Mouse (Mus musculus): ENCODE results near the gene Atxn10.
"Not testable (repeated sequence)": the region's sequence is repeated elsewhere in the genome, so short reads cannot be mapped to it uniquely, and the experiment has no call there.

Gene Atxn10

DNA sequence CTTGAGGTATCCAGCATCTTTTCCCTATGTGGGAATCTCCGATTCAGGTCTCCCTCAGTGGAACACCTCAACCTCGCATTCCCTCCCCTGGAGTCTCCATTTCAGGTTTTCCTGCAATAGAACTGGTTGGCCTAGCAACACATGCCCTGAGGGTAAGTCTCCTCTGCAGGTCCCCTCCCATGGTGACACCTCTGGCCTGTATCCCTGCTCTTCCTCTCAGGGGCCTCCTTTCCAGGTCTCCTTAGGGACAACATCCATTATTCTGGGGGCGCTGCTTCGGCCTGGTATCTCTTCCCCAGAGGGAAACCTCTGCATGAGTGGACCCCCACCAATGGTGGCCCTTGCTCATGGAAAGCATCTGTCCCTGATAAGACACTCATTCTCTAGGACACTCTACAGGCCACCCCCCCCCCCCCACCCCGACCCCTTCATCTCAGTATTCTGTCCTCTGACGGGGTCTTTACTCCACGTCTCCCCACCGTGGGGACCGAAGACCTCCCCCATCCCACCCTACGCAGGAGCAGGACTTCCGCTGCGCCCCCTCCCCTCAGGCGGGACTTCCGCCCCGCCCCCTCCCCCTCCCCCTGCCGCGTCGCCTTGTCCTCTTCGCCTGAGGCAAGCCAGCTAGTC lies at the start of gene Atxn10:
Gene Atxn10, plus strand, starts transcription at position 575 of the 630 bp plus-strand sequence.
- DNase-seq = no peak

DNA sequence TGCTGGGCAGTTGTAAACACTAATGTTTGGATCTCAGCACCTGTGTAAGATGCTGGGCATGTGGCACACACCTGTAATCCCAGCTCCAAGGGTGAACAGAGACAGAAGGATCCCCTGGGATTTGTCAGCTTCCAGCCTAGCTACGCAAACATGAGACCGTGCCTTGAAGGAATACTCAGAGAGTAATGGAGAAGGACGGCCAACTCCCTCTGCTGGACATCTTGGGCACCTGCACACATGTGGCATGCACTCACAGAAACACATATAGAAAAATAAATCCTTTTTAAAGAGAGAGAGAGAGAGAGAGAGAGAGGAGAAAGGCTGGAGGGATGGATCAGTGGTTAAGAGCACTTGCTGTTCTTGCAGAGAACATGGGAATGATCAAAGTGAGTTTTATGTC lies 41.4 kb upstream of the Atxn10 start:
- no peak for DNase-seq

DNA sequence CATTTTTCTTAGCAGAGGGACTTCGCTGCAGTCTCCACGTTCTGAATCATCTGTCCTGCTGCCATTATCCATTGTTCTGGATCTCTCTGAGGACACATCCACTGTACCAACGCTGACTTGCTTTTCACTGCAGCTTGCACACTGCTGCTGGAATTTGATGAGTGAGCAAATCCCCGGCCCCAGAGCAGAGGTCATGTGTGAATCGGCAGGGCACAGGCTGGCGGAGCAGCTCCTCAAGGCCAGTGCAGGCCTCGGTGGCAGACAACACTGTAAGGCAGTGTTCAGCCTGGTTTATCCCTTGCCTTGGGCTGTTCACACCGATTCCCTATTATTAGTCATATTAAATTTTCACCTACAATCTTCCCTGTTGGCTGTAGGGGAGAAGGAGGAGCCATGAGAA lies 40.5 kb upstream of the Atxn10 start:
- peak; percentile 61 to 82 for DNase-seq

DNA sequence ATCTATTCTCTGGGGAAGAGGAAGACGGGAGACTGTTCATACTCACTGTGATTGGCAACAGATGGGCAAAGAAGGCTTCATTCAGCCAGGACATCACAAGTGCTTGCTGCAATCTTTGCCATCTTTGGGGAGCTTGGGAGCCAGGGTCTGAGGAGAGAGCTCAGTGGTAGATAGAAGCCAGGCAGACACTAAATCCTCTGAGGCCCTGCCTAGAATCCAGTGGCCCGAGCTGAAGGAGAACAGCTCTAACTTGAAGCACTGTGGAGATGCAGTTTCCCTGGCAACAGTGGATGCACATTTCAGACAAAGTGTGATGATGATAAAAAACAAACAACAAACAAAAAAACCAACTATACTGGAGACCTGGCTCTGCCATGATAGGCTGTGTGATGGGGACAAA lies 40.1 kb upstream of the Atxn10 start:
- no peak for DNase-seq

DNA sequence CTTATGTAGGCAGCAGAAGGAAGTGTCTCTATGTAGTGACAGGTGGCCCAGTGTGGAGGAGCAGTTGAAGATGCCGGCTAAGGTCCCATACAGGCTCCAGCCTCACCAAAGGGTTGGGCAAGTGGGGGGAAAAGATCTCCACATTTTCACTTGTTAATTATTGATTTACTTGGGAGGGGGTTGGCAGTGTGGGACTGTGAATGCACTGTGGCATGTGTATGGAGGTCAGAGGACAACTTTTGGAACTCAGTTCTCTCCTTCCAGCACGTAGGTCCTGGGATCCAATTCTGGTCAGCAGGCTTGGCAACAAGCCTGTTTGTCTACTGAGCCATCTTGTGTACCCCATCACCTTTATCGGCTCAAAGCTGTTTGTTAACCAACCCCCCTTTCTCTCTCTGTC lies 39.5 kb upstream of the Atxn10 start:
- peak in 1 of 2 experiments; percentile 27 for DNase-seq

DNA sequence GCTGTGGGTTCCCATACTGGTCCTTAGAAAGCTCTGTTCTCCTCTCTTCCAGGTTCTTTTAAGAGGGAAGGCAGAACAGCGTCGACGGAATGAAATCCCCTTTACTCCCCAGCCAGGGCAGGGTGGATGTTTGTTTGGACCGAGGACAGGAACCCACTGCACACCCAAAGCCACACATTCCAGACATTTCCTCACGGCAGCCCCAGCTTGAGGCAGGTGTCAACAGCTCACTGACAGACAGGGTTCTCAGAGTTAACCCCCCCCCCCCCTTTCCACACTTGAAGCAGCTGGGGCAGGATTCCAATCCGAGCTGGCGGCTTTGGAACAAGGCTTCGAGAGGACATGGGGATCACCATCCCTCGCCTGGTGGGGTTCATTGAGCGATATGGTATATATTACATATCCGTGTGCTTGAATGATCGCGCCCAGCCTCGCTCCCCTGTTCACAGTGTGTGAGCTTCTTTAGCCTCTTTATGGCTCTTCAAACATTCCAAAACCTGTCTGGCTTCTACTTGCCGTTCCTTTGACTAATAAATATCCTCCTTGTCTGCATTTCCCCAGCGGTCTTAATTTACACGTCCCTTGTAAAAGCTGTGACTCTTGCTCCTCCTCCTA lies 37.8 kb upstream of the Atxn10 start:
- DNase-seq = peak in 1 of 2 experiments; percentile 41

DNA sequence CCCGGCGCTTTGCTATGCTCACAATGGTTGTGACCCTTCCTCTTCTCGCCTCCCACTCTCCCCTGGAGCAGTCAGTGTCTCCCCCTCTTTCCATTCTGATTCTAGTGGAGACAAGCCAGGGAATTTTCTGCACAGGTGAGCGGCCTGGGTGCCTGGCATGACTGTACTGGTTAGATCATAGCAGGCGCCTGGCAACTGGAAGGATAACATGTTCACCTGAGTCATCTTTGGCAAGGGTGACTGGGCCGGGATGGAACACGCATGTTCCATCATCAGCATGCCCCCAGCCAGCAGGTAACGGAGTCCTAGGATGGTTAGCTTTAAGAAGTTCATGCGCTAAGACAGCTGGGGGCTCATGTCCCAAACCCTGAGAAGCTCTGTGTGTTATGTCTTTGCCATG lies 37.1 kb upstream of the Atxn10 start:
- peak in 1 of 2 experiments; percentile 38 for DNase-seq

DNA sequence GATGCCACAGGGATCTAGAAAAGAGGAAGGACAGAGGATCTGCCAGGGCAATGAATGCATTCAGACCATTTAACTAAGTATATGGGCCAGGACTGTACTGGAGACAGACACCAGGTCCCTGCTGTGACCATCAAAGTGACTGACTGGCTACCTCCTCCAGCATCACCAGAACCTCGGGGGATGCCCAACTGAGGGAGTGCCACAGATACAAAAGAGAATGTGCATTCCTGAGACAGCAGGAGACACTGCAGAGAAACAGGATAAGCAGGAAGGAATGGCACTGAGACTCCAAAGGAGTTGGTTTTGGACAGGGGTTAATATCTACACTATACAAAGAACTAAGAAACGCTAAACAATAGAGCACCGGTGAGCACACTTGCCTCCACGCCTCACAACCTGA lies 32.8 kb upstream of the Atxn10 start:
- no peak for DNase-seq

DNA sequence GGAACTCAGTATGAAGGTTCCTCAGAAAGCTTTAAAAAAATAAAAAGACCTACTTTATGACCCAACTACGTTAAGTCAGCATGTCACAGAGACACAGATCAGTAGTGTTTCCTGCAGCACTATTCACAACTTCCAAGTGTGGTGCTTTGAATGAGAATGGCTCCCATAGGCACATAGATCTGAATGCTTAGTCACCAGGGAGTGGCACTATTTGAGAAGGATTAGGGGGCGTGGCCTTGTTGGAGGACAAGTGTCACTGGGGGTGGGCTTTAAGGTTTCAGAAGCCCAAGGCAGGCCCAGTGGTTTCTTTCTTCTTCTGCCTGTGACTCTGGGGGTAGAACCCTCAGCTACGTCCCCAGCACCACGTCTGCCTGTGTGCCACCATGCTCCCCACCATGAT lies 32.1 kb upstream of the Atxn10 start:
- no peak for DNase-seq

DNA sequence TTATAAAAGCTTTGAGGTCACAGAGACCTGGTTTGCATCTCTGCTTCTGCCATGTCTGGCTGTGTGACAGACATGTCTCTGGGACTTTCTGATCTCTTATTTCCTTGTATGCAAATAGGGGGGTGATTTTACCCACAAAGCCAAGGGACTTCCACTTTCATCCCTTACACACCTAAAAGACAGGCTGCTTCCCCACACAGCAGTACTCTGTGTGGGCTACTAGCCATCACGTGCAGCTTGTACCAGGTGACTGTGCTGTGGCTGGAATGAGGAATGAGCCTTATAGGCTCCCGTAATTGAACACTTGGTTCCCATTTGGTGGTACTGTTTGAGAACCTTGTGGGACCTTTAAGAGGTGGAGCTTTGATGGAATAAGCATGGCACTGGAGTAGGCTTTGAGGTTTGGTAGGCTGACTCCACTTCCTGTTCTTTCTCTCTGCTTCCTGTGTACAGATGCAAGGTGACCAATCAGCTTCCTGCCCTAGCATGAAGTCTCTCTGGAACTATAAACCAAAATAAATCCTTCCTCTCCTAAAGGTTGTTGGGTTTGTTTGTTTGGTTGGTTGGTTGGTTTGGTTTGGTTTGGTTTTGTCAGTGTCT lies 28.9 kb upstream of the Atxn10 start:
- DNase-seq = no peak

DNA sequence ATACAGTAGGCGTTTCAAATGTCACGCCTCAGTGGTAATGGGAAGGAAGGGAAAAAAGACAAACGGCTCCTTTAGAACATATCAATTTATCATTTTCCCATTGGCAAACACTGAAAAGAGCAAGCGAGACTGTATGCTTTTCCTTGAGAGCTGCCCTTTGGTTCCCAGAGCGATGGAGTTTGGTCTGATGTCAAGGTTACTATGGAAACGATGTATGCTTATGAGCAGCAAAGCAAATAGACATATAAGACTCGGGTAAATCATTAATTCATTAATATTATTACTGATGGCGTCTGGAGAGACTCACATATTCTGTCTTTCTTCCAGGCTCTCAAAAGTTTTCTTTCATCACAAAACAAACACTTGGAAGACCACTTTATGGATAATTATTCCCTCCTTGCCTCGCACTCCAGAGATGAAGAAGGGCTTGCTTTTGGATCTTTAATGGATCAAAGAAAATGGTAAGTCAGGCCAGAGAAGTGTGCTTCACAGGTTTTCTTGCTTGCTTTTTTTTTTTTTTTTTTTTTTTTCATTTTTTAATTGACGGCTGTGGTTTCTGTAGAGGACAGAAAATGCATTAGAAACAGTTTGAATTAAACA lies 24.9 kb upstream of the Atxn10 start:
- DNase-seq = no peak

DNA sequence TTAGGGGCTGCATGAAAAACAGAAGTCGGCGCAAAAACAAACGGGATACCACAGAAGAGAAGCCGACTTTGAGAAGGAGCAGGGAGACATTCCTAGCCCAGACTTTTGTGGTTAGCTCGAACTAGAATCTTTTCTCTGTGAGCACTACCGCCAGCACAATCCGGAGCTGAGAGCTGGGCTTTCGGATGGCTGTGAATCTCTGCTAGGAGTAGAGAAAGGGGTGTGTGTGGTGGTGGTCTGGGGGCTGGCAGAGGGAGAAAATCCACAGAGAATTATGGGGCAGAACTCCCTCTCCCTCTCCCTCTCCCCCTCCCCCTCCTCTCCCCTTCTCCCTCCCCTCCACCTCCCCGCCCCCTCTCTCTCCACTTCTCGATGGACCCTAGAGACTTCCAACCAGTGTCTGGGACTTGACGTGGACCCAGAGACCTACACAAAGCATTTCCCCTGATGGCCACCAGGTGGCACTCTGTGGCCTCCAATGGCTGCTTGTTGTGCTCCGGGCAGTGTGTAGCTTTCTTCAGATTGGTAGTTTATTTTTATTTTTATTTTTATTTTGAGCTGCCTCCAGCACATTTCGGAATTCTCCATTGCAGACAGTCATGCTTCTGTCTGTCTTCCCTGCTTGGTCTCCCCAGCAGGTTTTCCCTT lies 20.5 kb upstream of the Atxn10 start:
- peak; percentile 72 to 84 for DNase-seq

DNA sequence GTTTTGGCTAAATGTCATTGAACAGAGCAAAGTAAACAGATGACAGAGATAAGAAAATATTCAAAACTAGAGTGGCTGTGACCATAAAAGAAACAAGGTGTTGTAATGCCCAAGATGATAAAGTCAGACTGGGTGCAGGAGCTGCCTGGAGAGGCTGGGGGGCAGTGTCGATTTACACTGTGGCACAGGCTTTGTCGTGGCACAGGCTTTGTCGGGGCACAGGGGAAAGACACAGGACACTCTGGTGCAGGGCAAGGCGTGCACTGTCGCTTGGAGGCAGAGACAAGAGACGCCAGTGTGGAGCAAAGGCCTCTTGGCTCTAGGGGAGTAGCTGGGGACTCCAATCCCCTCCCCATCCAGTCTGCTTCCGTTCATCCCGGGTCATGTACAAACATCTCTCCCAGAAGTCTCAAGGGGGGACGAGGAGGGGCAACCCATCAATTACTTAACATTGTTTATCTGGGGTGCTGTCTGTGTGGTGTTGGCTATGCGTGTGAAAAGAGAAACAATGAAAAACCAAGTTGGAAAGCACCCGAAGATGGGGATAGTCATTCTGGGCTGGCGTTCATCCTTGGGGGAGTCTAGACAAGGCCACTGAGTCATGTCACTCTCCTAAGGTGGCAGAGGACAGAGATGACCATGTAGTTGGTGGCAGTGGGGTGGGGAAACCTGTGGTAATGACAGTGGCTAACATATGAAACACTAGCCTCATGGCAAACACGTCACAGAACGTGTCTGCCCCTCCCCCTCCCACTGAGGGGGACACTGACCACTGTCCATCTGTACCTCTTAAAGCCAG lies 19.5 kb upstream of the Atxn10 start:
- no peak for DNase-seq

DNA sequence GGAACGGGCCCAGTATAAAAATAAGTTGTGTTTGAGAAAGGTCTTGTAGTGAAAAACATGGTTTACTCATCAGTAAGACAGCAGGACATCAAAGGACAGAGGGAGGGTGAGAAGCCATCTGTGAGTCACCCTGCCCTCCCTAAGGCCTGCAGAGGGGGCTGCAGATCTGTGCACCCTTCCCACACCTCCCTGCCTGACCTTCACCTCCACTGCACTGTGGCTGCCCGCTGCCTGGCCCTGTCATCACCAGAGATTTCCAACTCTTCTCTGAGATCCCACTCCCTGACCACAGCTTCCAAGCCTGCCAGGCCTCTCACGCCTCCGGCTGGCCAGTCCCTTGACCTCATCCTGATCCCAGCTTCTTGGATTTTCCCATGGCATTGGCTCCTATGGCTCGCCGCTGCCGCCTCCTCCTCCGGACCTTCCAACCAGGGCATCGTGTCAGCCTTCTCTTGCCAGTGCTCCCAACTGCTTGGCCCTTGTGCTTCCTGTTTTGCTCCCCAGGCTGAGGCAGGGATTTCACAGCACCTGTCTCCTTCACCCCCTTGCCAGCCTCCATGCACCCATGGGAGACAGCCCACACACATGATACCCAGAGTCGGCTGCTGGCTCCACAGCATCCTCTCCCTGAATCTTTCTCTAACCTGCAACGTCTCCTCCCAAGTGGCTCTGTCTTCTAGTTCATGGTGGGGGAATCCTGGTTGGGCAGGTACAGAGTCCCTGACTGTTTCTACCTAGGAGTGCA lies 15.9 kb upstream of the Atxn10 start:
- DNase-seq = no peak

DNA sequence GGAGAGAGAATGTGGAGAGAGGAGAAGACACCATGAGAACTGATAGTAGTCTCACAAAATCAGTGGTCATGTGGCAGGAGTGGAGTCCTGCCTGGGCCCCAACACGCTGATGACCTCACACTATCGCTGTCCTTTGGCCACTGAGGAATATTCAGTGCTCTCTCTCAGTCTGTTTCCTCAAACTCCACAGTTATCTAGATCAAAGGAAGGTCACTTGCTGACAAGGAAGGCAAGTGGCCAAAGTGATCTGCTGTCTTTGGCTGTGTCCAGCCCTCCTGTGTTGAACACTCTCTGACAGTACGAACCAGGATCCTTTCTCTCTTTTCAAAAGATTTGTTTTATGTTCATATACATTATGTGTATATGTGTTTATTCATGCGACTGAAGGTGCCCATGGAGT lies 12.8 kb upstream of the Atxn10 start:
- DNase-seq = no peak

DNA sequence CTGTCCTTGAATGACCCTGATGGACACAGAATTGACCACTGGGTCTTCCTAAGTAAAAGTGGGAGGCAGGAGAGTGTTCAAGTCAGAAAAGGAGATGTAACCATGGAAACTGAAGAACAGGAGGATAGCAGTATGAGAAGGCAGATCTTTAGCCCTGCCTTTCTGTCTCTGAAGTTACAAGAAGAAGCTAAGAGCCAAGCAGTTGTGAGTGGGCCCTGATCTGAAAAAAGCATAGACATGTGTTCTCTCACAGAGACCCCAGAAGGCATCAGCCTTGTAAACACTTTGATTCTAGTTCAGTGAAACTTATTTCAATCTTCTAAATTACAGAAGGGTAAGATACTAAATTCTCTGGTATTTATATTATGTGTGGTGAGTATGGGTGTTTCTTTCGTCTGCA lies 11.6 kb upstream of the Atxn10 start:
- no peak for DNase-seq

DNA sequence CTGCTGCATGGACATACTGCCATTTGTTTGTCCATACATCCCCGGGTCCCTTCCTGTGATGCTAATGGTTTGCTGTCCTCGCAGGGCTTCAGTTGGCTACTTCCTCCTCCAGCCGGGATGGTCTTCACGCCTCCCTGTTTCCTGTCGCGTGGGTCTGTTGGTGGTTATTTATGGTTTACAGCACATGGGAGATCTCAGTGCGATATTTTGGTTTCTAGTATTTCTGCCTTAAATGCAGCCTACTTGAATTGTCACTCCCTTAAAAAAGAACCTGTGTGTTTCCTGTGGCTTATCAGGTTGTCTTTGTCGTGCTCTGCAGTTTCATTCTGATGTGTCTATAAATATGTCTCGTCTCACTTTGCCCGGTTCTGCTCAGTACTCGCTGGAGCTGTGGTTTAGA lies 8.2 kb upstream of the Atxn10 start:
- DNase-seq = no peak

DNA sequence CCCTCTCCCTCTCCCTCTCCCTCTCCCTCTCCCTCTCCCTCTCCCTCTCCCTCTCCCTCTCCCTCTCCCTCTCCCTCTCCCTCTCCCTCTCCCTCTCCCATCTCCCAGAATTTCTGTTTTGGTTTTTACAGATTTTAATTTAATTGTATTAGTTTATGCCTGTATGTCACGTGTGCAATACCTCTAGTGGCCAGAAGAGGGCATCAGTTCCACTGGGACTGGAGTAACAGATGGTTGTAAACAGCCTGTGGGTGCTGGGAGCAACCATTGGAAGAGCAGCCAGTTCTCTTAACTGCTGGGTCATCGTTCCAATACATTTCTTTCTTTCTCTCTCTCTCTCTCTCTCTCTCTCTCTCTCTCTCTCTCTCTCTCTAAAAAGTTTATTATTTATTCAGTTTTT lies 7.6 kb upstream of the Atxn10 start:
- peak; percentile 15 to 29 for DNase-seq

DNA sequence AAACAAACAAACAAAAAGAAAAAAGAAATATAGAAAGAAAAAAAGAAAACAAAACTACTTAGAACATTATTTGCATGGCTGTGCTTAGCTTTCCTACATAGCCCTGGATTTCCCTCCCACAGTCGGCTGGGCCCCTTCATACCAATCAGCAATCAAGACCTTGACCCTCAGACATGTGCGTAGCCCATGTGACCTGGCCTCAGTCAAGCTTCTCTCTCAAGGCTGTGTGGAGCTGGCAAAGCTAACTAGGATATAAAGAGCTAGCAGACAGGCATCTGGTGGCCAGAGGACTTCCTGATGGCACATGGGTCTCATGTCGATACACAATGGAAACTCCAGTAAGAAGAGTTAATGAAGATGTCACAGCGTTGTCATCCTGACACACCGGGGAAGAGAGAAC lies 6.9 kb upstream of the Atxn10 start:
- peak in 1 of 2 experiments; percentile 17 for DNase-seq

DNA sequence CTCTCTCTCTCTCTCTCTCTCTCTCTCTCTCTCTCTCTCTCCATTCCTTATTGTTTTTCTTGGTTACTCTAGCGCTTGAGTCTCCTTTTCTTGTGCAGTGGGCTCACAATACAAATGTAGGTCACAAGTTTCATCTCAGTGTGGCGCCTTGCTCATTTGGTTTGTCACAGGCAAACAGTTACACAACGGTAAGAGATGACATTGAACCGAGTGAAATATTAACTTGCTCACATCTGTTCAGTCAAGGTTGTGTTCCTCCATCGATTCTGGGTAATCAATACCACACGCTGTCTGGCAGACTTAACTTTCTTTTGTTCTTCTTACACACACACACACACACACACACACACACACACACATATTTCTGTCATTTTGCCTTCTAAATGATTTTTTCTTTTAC lies 6.0 kb upstream of the Atxn10 start:
- no peak for DNase-seq

DNA sequence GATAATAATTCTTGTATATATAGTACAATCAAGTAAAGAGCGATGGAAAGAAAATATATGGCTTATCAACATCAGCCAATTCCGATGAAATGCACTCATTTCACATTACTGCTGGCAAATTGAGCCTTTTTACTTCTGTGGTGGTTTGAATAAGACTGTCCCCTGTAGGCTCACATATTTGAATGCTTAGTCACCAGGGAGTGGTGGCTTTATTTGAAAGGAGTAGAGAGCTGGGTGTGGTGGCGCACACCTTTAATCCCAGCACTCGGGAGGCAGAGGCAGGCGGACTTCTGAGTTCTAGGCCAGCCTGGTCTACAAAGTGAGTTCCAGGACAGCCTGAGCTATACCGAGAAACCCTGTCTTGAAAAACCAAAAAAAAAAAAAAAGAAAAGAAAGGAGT lies 2.5 kb upstream of the Atxn10 start:
- DNase-seq = not testable (repeated sequence)

DNA sequence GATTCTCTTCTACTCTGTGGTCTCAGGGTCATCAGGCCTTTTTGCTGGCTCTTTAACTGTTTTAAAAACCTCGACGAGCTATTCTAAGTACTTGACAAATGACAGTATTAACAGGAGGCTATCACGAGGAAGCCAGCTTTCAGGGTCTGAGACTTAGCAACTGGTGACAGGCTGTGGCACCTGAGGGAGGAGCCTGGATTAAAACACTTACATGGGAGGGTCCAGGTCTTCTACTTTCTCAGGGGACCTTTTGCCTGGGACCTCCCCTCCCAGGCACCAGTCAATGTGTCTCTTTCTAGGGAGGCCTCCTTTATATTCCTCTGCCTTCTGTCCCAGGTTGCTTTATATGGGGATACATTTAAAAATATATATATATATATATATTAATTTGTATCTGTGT lies 1.8 kb upstream of the Atxn10 start:
- no peak for DNase-seq
